7 mouse cellular contexts compared by ENCODE assay signal in the genomic region with DNA sequence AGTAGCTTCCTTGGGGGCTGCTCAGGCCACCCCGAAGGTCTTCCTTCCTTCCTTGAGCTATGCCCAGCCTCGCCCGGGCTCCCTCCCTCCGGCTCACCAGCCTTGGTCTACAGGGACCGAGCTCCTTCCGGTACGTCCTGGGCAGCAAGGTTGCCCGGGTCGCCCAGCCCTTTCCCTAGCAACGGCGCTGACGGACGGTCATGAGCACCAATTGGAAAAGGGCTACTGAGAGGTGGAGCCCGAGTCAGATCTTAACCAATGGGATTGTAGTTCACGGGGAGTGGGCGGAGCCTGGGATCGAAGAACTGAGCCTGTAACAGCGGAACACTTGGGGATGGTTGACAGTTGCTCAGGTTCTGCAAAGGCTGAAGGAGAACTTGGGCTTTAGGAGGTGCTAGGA. TPM values are rescaled to one million over a fixed set of nuclear protein-coding genes. Genes with fewer than 3 reads are reported as not detected.
DNase-seq lines count a peak whose midpoint lies in the region; ATAC-seq lines count a peak whose summit lies in the region.

A gene (minus strand): TSS at position 154 of the 400 bp plus-strand sequence.

- H3K9me3 ChIP-seq in embryonic facial prominence, embryonic 11.5 days (replicated peaks; ENCODE audit: control insufficient read depth, low read length) = no peaks in the 10 kb centered on the region
- no peaks in the 10 kb centered on the region for H3K9me3 ChIP-seq in limb, embryonic 10.5 days (replicated peaks)
- no peaks in the 10 kb centered on the region for H3K9me3 ChIP-seq in midbrain, embryonic 13.5 days

- WGBS in embryonic facial prominence, embryonic 11.5 days = under 1% methylated on average over 18 of the region's 18 CpGs
- WGBS in limb, embryonic 10.5 days = under 1% methylated on average over 18 of the region's 18 CpGs
- WGBS in midbrain, embryonic 13.5 days = under 1% methylated on average over 18 of the region's 18 CpGs

- peak; percentile 94 for ATAC-seq in embryonic facial prominence, embryonic 11.5 days (replicated peaks; ENCODE audit: insufficient number of reproducible peaks, low FRiP score, low TSS enrichment, low read depth)
- peak; percentile 90 for ATAC-seq in granulocyte monocyte progenitor cell, adult 5-6 weeks (replicated peaks; ENCODE audit: poor library complexity, severe bottlenecking)
- peak; percentile 98 for ATAC-seq in midbrain, embryonic 13.5 days

- no peaks in the 10 kb centered on the region for H3K36me3 ChIP-seq in embryonic facial prominence, embryonic 11.5 days (replicated peaks; ENCODE audit: control insufficient read depth, insufficient read depth, low read depth, low read length)
- no peaks in the 10 kb centered on the region for H3K36me3 ChIP-seq in limb, embryonic 10.5 days
- H3K36me3 ChIP-seq in midbrain, embryonic 13.5 days = no peaks in the 10 kb centered on the region

- peaks cover 3% of the 10 kb centered on the region; the same call in 1 of the 2 replicates for H3K4me1 ChIP-seq in embryonic facial prominence, embryonic 11.5 days (ENCODE audit: control insufficient read depth, insufficient read depth, low read length)
- H3K4me1 ChIP-seq in limb, embryonic 10.5 days = peaks cover 29% of the 10 kb centered on the region
- H3K4me1 ChIP-seq in midbrain, embryonic 13.5 days (replicated peaks) = peaks cover 21% of the 10 kb centered on the region

- H3K9ac ChIP-seq in embryonic facial prominence, embryonic 11.5 days (replicated peaks; ENCODE audit: low read length) = peak within 1 kb of the TSS; percentile 58
- H3K9ac ChIP-seq in midbrain, embryonic 13.5 days (replicated peaks) = peak within 1 kb of the TSS; percentile 80

- peak within 1 kb of the TSS; percentile 53 for H3K27ac ChIP-seq in embryonic facial prominence, embryonic 11.5 days (replicated peaks; ENCODE audit: low read depth, low read length)
- H3K27ac ChIP-seq in limb, embryonic 10.5 days = peak within 1 kb of the TSS; percentile 90
- peak within 1 kb of the TSS; percentile 77 for H3K27ac ChIP-seq in midbrain, embryonic 13.5 days

- H3K4me3 ChIP-seq in embryonic facial prominence, embryonic 11.5 days (ENCODE audit: low read depth, low read length) = peak within 1 kb of the TSS; percentile 44
- H3K4me3 ChIP-seq in limb, embryonic 10.5 days = peak within 1 kb of the TSS; percentile 64
- peak within 1 kb of the TSS; percentile 61 for H3K4me3 ChIP-seq in midbrain, embryonic 13.5 days (replicated peaks)

- peak; percentile 100 for DNase-seq in adrenal gland, postnatal 14 days
- peak; percentile 99 for DNase-seq in embryonic facial prominence, embryonic 11.5 days (ENCODE audit: low spot score)
- peak; percentile 99 for DNase-seq in kidney, adult 11 months
- peak; percentile 99 for DNase-seq in limb, embryonic 10.5 days (ENCODE audit: low spot score)
- peak; percentile 98 for DNase-seq in spleen, adult 12 weeks (ENCODE audit: low spot score)

- H3K4me2 ChIP-seq in embryonic facial prominence, embryonic 11.5 days (ENCODE audit: low read depth, low read length) = peak within 1 kb of the TSS; percentile 76
- H3K4me2 ChIP-seq in midbrain, embryonic 13.5 days (replicated peaks) = peak within 1 kb of the TSS; percentile 89

- H3K27me3 ChIP-seq in embryonic facial prominence, embryonic 11.5 days (ENCODE audit: control insufficient read depth, insufficient read depth, low read length) = no peaks in the 10 kb centered on the region
- H3K27me3 ChIP-seq in limb, embryonic 10.5 days (ENCODE audit: low read depth, poor library complexity, severe bottlenecking) = 0 out of 2 replicates have a peak, but pooled peaks cover 5% of the 10 kb centered on the region
- H3K27me3 ChIP-seq in midbrain, embryonic 13.5 days = no peaks in the 10 kb centered on the region

RNA-seq across cellular contexts. Expression of the gene that starts here (rescaled TPM):
- total RNA-seq in adrenal gland, postnatal 14 days (2021) = 9.1 and 10.8 TPM in 2 replicates
- 6.5 and 6.9 TPM in 2 replicates for polyA plus RNA-seq in embryonic facial prominence, embryonic 11.5 days (2014; fragmentation: Nextera tagmentation; extraction: Ambion mirVana)
- 7.5 and 11.2 TPM in 2 replicates for total RNA-seq in granulocyte monocyte progenitor cell, adult 5-6 weeks (2014; fragmentation: Nextera tagmentation)
- 2.2 and 3.9 TPM in 2 replicates for total RNA-seq in granulocyte monocyte progenitor cell, adult 5-6 weeks (2017)
- 13.1 and 14.6 TPM in 2 replicates for polyA plus RNA-seq in limb, embryonic 10.5 days (2016; fragmentation: Nextera tagmentation; extraction: Ambion mirVana)
- 10.9 and 11.0 TPM in 2 replicates for polyA plus RNA-seq in midbrain, embryonic 13.5 days (2015; fragmentation: Nextera tagmentation; extraction: Ambion mirVana)

Comparison
In these comparisons a context has a peak if more than half of its experiments do, and no peak if none do; other contexts are left out.
1. Peak in every context shown above with its lines: DNase-seq, ATAC-seq, H3K4me3 ChIP-seq and H3K27ac ChIP-seq.